Mouse (Mus musculus): Measurements from ENCODE around the gene Npas4. TPM values are rescaled to one million over a fixed set of nuclear protein-coding genes. Genes with fewer than 3 reads are reported as not detected.
"Not testable (repeated sequence)": the region's sequence is repeated elsewhere in the genome, so short reads cannot be mapped to it uniquely, and the experiment has no call there.

Npas4 gene
- total and polyA plus RNA-seq, 2 experiments from 2014 or later: 0.43 to 5.9 TPM

GRCm38 (mm10) chr19:4989434-4990255, 471 bp downstream of the Npas4 start:
- Histone ChIP-seq H3K9me3 (ENCODE audit: low read length) (no peaks in the 10 kb centered on the region), H3K27ac (ENCODE audit: low read depth, low read length) (peak overlapping the region; percentile 62), H3K4me3 (ENCODE audit: low read depth, low read length) (peak overlapping the region; percentile 55), H3K9ac (replicated peaks; ENCODE audit: low read length, poor library complexity, severe bottlenecking) (peak overlapping the region; percentile 71), H3K4me2 (ENCODE audit: low read depth, low read length, poor library complexity, severe bottlenecking) (peak overlapping the region; percentile 74), H3K4me1 (ENCODE audit: insufficient read depth, low read length) (peaks cover 19% of the 10 kb centered on the region; the same call in 1 of the 2 replicates), H3K27me3 (ENCODE audit: insufficient read depth, low read length) (peaks cover 14% of the 10 kb centered on the region), H3K36me3 (ENCODE audit: insufficient read depth, low read length) (peaks cover 17% of the 10 kb centered on the region)
- DNase-seq (ENCODE audit: low spot score) (peak; percentile 83), ATAC-seq (ENCODE audit: low FRiP score) (peak; percentile 79)
- 6% methylated on average over 44 of the region's 47 CpGs for WGBS
- TF ChIP-seq CTCF (IDR thresholded peaks at IDR 0.05): peak; percentile 35

GRCm38 (mm10) chr19:4989013-4989412, 1.1 kb downstream of the Npas4 start:
- H3K36me3 ChIP-seq (ENCODE audit: insufficient read depth, low read length): peaks cover 22% of the 10 kb centered on the region
- peak; percentile 21; the same call in 1 of the 2 replicates for TF ChIP-seq CTCF (IDR thresholded peaks at IDR 0.05)
- H3K4me3 ChIP-seq (ENCODE audit: low read depth, low read length): peak overlapping the region; percentile 55
- H3K9me3 ChIP-seq (ENCODE audit: low read length): no peaks in the 10 kb centered on the region
- peaks cover 13% of the 10 kb centered on the region; the same call in 1 of the 2 replicates for H3K4me1 ChIP-seq (ENCODE audit: insufficient read depth, low read length)
- peaks cover 20% of the 10 kb centered on the region for H3K27me3 ChIP-seq (ENCODE audit: insufficient read depth, low read length)
- ATAC-seq (ENCODE audit: low FRiP score) (no peak), DNase-seq (ENCODE audit: low spot score) (peak; percentile 74)
- peak overlapping the region; percentile 74 for H3K4me2 ChIP-seq (ENCODE audit: low read depth, low read length, poor library complexity, severe bottlenecking)
- H3K9ac ChIP-seq (replicated peaks; ENCODE audit: low read length, poor library complexity, severe bottlenecking): peak overlapping the region; percentile 71; the same call in 1 of the 2 replicates
- WGBS: 4% methylated on average over 13 of the region's 13 CpGs
- H3K27ac ChIP-seq (ENCODE audit: low read depth, low read length): peak overlapping the region; percentile 62; the same call in 1 of the 2 replicates

- no peak overlapping the region for H3K4me2 ChIP-seq (ENCODE audit: low read depth, low read length, poor library complexity, severe bottlenecking)
- no peak overlapping the region for H3K9ac ChIP-seq (replicated peaks; ENCODE audit: low read length, poor library complexity, severe bottlenecking)
- no peak overlapping the region for H3K4me3 ChIP-seq (ENCODE audit: low read depth, low read length)
- no peaks in the 10 kb centered on the region for H3K4me1 ChIP-seq (ENCODE audit: insufficient read depth, low read length)
- H3K27me3 ChIP-seq (ENCODE audit: insufficient read depth, low read length): peaks cover 29% of the 10 kb centered on the region
- H3K36me3 ChIP-seq (ENCODE audit: insufficient read depth, low read length): peaks cover 19% of the 10 kb centered on the region
- peak; percentile 94 for TF ChIP-seq CTCF (IDR thresholded peaks at IDR 0.05)
- no peaks in the 10 kb centered on the region for H3K9me3 ChIP-seq (ENCODE audit: low read length)
- H3K27ac ChIP-seq (ENCODE audit: low read depth, low read length): no peak overlapping the region
- ATAC-seq (ENCODE audit: low FRiP score) (no peak), DNase-seq (ENCODE audit: low spot score) (peak; percentile 80)
Measured at GRCm38 (mm10) chr19:4981767-4982166, 8.3 kb downstream of the Npas4 start.

- H3K4me1 ChIP-seq (ENCODE audit: insufficient read depth, low read length): no peaks in the 10 kb centered on the region
- H3K9ac ChIP-seq (replicated peaks; ENCODE audit: low read length, poor library complexity, severe bottlenecking): no peak overlapping the region
- H3K9me3 ChIP-seq (ENCODE audit: low read length): no peaks in the 10 kb centered on the region
- no peaks in the 10 kb centered on the region for H3K27me3 ChIP-seq (ENCODE audit: insufficient read depth, low read length)
- peaks cover 20% of the 10 kb centered on the region for H3K36me3 ChIP-seq (ENCODE audit: insufficient read depth, low read length)
- TF ChIP-seq CTCF (IDR thresholded peaks at IDR 0.05): peak; percentile 60
- ATAC-seq (ENCODE audit: low FRiP score) (no peak), DNase-seq (ENCODE audit: low spot score) (no peak)
- H3K4me2 ChIP-seq (ENCODE audit: low read depth, low read length, poor library complexity, severe bottlenecking): no peak overlapping the region
- no peak overlapping the region for H3K27ac ChIP-seq (ENCODE audit: low read depth, low read length)
- no peak overlapping the region for H3K4me3 ChIP-seq (ENCODE audit: low read depth, low read length)
- WGBS: 95% methylated on average over 2 of the region's 2 CpGs
Measured at GRCm38 (mm10) chr19:4968236-4968635, 21.9 kb downstream of the Npas4 start.

GRCm38 (mm10) chr19:4961928-4962601, 28.1 kb downstream of the Npas4 start, which contains the start of gene Mrpl11:
Gene Mrpl11, plus strand, starts transcription at chr19:4962147.
- H3K4me2 ChIP-seq (ENCODE audit: low read depth, low read length, poor library complexity, severe bottlenecking): peak within 1 kb of the TSS; percentile 64
- peak within 1 kb of the TSS; percentile 74 for H3K27ac ChIP-seq (ENCODE audit: low read depth, low read length)
- TF ChIP-seq CTCF (IDR thresholded peaks at IDR 0.05): peak; percentile 96
- ATAC-seq (ENCODE audit: low FRiP score): peak; percentile 94
- WGBS: under 1% methylated on average over 34 of the region's 34 CpGs
- H3K4me1 ChIP-seq (ENCODE audit: insufficient read depth, low read length): peaks cover 5% of the 10 kb centered on the region; the same call in 1 of the 2 replicates
- peak; percentile 97 for DNase-seq (ENCODE audit: low spot score)
- no peaks in the 10 kb centered on the region for H3K27me3 ChIP-seq (ENCODE audit: insufficient read depth, low read length)
- peak within 1 kb of the TSS; percentile 74 for H3K9ac ChIP-seq (replicated peaks; ENCODE audit: low read length, poor library complexity, severe bottlenecking)
- H3K4me3 ChIP-seq (ENCODE audit: low read depth, low read length): peak within 1 kb of the TSS; percentile 63
- H3K9me3 ChIP-seq (ENCODE audit: low read length): no peaks in the 10 kb centered on the region
- peaks cover 20% of the 10 kb centered on the region for H3K36me3 ChIP-seq (ENCODE audit: insufficient read depth, low read length)

- not testable (repeated sequence) for H3K36me3 ChIP-seq (ENCODE audit: insufficient read depth, low read length); H3K27me3 ChIP-seq (ENCODE audit: insufficient read depth, low read length); DNase-seq (ENCODE audit: low spot score); H3K9ac ChIP-seq (replicated peaks; ENCODE audit: low read length, poor library complexity, severe bottlenecking); H3K27ac ChIP-seq (ENCODE audit: low read depth, low read length); H3K4me1 ChIP-seq (ENCODE audit: insufficient read depth, low read length); H3K9me3 ChIP-seq (ENCODE audit: low read length); H3K4me3 ChIP-seq (ENCODE audit: low read depth, low read length); ATAC-seq (ENCODE audit: low FRiP score); H3K4me2 ChIP-seq (ENCODE audit: low read depth, low read length, poor library complexity, severe bottlenecking)
- 78% methylated on average over 9 of the region's 9 CpGs for WGBS
Measured at GRCm38 (mm10) chr19:4948641-4949040, 41.5 kb downstream of the Npas4 start.

Data from midbrain, postnatal 0 days (tissue).